Mouse (Mus musculus): ENCODE results near the gene Dnajc4. TPM values are rescaled to one million over a fixed set of nuclear protein-coding genes. Genes with fewer than 3 reads are reported as not detected.
"Not testable (repeated sequence)": the region's sequence is repeated elsewhere in the genome, so short reads cannot be mapped to it uniquely, and the experiment has no call there.

The Dnajc4 gene
- polyA plus RNA-seq, 1 experiment from 2014 or later: 16.1 TPM

DNA sequence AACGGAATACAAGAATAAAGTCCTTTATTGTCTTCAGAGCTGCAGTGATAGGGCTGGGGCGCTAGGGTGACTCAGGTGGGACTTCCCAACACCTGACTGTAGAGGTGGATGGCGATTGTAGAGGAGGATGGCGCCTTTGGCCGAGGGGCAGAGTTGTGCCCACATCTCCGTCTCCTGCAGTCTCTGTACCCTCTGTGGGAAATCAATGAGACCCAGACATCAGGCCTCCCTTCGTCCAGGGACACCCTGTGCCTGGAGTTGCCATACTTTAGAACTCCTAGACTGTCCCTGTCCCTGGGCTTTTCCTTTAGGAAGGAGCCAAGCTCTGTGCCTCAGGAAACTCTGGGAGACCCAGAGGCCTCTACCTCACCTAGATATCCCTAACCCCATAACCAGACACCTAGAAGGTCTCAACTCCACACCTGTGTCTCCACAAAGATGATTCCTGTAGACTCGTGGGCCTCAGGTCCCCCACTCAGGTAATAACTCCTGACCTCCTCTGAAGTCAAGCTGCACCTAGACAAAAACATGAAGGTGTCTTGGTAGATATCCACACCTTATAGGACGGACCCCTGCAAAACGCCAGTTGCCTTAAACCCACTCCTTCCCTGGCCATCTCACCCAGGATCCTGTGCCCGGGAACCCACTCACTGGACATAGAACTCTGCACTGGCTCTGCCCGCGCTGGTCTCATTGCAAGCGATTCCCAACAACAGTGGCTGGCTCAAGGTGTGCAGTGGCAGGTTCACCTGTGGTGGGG is 819 bp upstream of the Dnajc4 start:
- ATAC-seq (replicated peaks; ENCODE audit: insufficient number of reproducible peaks, low FRiP score, low TSS enrichment, low read depth) (no peak), DNase-seq (ENCODE audit: low spot score) (no peak)
- Histone ChIP-seq H3K4me3 (ENCODE audit: low read depth, low read length) (peak overlapping the region; percentile 37), H3K36me3 (replicated peaks; ENCODE audit: control insufficient read depth, insufficient read depth, low read depth, low read length) (no peaks in the 10 kb centered on the region; the same call in 1 of the 2 replicates), H3K4me2 (ENCODE audit: low read depth, low read length) (peak overlapping the region; percentile 67), H3K9me3 (replicated peaks; ENCODE audit: control insufficient read depth, low read length) (no peaks in the 10 kb centered on the region), H3K4me1 (ENCODE audit: control insufficient read depth, insufficient read depth, low read length) (peaks cover 12% of the 10 kb centered on the region), H3K27ac (replicated peaks; ENCODE audit: low read depth, low read length) (0 out of 2 replicates have a peak overlapping the region, but pooled peaks have one; percentile 47), H3K9ac (replicated peaks; ENCODE audit: low read length) (peak overlapping the region; percentile 59), H3K27me3 (ENCODE audit: control insufficient read depth, insufficient read depth, low read length) (no peaks in the 10 kb centered on the region)
- 59% methylated on average over 14 of the region's 14 CpGs for WGBS

DNA sequence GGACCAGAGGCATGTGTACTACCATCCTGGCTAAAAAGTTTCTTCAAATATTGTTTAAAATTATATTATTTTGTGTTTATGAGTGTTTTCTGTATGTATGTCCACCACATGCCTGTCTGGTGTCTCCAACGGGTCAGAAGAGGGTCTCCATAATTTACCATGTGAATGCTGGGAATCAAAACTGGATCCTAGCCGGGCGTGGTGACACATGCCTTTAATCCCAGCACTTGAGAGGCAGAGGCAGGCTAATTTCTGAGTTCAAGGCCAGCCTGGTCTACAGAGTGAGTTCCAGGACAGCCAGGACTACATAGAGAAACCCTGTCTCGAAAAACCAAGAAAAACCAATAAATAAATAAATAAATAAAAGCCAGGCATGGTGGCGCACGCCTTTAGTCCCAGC is 1.2 kb downstream of the Dnajc4 start:
- not testable (repeated sequence) for H3K4me3 ChIP-seq (ENCODE audit: low read depth, low read length); H3K9me3 ChIP-seq (replicated peaks; ENCODE audit: control insufficient read depth, low read length); H3K36me3 ChIP-seq (replicated peaks; ENCODE audit: control insufficient read depth, insufficient read depth, low read depth, low read length); H3K27me3 ChIP-seq (ENCODE audit: control insufficient read depth, insufficient read depth, low read length); H3K4me1 ChIP-seq (ENCODE audit: control insufficient read depth, insufficient read depth, low read length); DNase-seq (ENCODE audit: low spot score); H3K4me2 ChIP-seq (ENCODE audit: low read depth, low read length); H3K9ac ChIP-seq (replicated peaks; ENCODE audit: low read length); H3K27ac ChIP-seq (replicated peaks; ENCODE audit: low read depth, low read length); ATAC-seq (replicated peaks; ENCODE audit: insufficient number of reproducible peaks, low FRiP score, low TSS enrichment, low read depth)
- 93% methylated on average over 6 of the region's 6 CpGs for WGBS

DNA sequence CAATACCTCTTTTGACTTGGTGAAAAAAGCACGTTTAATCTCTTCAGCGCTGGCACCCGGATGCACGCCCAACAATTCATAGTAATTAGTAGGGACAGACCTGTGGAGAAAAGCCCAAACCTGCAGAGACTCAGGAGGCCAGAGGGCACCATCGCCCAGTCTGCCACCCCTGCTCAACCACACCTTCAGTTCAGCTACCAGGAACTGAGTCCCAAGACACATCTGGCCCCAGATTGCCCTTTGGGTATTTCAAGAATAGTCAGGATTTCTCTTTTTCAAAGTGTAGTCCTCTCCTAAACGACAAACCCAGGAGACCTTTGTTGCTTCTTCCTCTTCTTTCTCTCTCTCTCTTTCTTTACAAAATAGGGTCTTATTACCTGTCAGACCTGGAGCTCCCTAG is 1.7 kb downstream of the Dnajc4 start:
- Histone ChIP-seq H3K9ac (replicated peaks; ENCODE audit: low read length) (no peak overlapping the region), H3K4me1 (ENCODE audit: control insufficient read depth, insufficient read depth, low read length) (peaks cover 8% of the 10 kb centered on the region), H3K27me3 (ENCODE audit: control insufficient read depth, insufficient read depth, low read length) (no peaks in the 10 kb centered on the region), H3K4me3 (ENCODE audit: low read depth, low read length) (no peak overlapping the region), H3K9me3 (replicated peaks; ENCODE audit: control insufficient read depth, low read length) (no peaks in the 10 kb centered on the region), H3K4me2 (ENCODE audit: low read depth, low read length) (no peak overlapping the region), H3K36me3 (replicated peaks; ENCODE audit: control insufficient read depth, insufficient read depth, low read depth, low read length) (no peaks in the 10 kb centered on the region), H3K27ac (replicated peaks; ENCODE audit: low read depth, low read length) (no peak overlapping the region)
- no peak for ATAC-seq (replicated peaks; ENCODE audit: insufficient number of reproducible peaks, low FRiP score, low TSS enrichment, low read depth)
- 91% methylated on average over 6 of the region's 6 CpGs for WGBS
- DNase-seq (ENCODE audit: low spot score): no peak

DNA sequence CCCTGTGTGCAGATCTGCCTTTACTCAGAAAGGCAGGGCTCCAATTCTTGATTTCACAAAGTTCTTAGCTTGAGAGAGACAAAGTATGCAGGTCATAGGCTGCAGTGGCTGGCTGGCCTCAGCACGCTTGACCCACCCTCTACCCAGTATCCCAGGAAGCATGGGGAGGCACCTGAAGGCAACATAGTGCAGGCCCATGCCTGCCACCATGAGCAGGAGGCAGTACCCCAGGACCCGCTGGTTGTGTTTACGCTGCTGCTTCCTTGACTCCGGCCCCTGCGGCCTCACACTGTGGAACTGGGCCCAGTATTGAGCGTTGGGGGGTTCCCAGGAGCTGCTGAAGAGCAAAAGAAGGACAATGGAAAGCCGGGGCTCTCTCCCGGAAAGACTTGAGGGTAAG is 3.1 kb downstream of the Dnajc4 start:
- 84% methylated on average over 8 of the region's 8 CpGs for WGBS
- Histone ChIP-seq H3K9ac (replicated peaks; ENCODE audit: low read length) (no peak overlapping the region), H3K4me3 (ENCODE audit: low read depth, low read length) (0 out of 2 replicates have a peak overlapping the region, but pooled peaks have one; percentile 3), H3K27me3 (ENCODE audit: control insufficient read depth, insufficient read depth, low read length) (no peaks in the 10 kb centered on the region), H3K27ac (replicated peaks; ENCODE audit: low read depth, low read length) (no peak overlapping the region), H3K4me2 (ENCODE audit: low read depth, low read length) (no peak overlapping the region), H3K36me3 (replicated peaks; ENCODE audit: control insufficient read depth, insufficient read depth, low read depth, low read length) (no peaks in the 10 kb centered on the region), H3K4me1 (ENCODE audit: control insufficient read depth, insufficient read depth, low read length) (peaks cover 4% of the 10 kb centered on the region; the same call in 1 of the 2 replicates), H3K9me3 (replicated peaks; ENCODE audit: control insufficient read depth, low read length) (no peaks in the 10 kb centered on the region)
- DNase-seq (ENCODE audit: low spot score) (no peak), ATAC-seq (replicated peaks; ENCODE audit: insufficient number of reproducible peaks, low FRiP score, low TSS enrichment, low read depth) (no peak)

DNA sequence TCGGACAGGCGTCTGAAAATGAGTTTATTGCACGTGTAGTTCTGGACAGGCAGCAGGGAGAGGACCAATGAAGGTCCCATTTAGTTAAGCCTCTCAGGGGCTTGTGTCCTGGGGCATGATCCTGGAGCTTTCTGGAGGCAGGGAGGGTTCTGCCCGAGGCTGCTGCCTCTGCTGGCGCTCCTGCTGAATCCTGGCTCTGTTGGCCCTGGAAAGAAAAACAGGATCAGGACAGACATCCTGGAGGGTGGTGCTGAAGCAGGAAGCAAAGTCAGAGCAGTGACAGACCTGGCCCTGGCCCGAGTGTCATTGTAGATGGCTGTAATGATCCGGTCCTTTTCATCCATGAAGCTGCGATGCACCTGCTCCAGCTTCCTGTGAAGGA is 4.5 kb downstream of the Dnajc4 start:
- ATAC-seq (replicated peaks; ENCODE audit: insufficient number of reproducible peaks, low FRiP score, low TSS enrichment, low read depth): no peak
- peak overlapping the region; percentile 63 for H3K27ac ChIP-seq (replicated peaks; ENCODE audit: low read depth, low read length)

DNA sequence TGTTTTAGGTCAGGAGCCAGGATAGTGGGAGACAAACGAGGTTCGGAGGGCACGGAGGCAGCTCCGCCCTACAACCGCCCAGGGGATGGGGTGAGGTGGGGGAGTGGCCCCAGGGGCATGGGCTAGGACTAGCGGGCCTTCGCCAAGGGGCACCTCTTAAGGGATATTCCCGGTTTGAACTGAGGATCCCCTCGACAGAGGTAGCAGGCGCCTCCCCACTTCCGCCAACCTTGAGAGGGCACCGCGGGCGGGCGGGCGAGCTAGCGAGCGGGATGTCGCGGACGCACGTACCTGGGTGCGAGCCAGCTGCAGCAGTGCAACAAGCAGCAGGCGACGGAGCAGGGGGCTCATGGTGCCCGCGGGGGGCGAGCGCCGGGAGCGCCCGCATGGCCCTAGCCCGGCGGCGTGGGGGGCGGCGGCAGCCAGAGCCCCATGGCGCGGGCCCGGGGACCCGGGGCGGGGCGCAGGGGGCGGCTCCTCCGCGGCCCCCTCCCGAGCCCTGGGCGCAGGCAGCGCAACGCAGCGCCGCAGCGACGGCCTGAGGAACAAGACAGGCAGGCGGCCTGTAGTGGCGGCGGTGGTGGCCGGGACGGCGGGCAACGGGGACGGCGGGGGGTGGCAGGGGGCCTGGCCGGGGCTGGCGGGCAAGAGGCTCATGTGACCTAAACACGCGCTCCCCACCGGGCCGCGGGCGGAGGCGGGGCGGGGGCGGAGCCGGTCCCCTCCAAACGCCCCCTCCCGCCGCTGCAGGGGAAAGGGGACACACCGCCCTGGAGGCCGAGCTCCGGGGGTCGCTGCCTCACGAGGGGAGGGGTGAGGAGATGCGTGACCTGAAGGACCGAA is 5.1 kb downstream of the Dnajc4 start, which contains the start of gene Vegfb:
Gene Vegfb, minus strand, starts transcription at position 591 of the 843 bp plus-strand sequence.
- H3K36me3 ChIP-seq (replicated peaks; ENCODE audit: control insufficient read depth, insufficient read depth, low read depth, low read length): no peaks in the 10 kb centered on the region
- peak within 1 kb of the TSS; percentile 91 for H3K4me3 ChIP-seq (ENCODE audit: low read depth, low read length)
- no peaks in the 10 kb centered on the region for H3K9me3 ChIP-seq (replicated peaks; ENCODE audit: control insufficient read depth, low read length)
- ATAC-seq (replicated peaks; ENCODE audit: insufficient number of reproducible peaks, low FRiP score, low TSS enrichment, low read depth): peak; percentile 45
- peak; percentile 65 for DNase-seq (ENCODE audit: low spot score)
- peak within 1 kb of the TSS; percentile 63 for H3K27ac ChIP-seq (replicated peaks; ENCODE audit: low read depth, low read length)
- no peaks in the 10 kb centered on the region for H3K27me3 ChIP-seq (ENCODE audit: control insufficient read depth, insufficient read depth, low read length)
- peak within 1 kb of the TSS; percentile 87 for H3K4me2 ChIP-seq (ENCODE audit: low read depth, low read length)
- peak within 1 kb of the TSS; percentile 94 for H3K9ac ChIP-seq (replicated peaks; ENCODE audit: low read length)
- WGBS: 1% methylated on average over 61 of the region's 85 CpGs
- no peaks in the 10 kb centered on the region for H3K4me1 ChIP-seq (ENCODE audit: control insufficient read depth, insufficient read depth, low read length)

More for the DNA sequence above, 4.5 kb downstream of the Dnajc4 start:
- DNase-seq (ENCODE audit: low spot score): no peak
- Histone ChIP-seq H3K9me3 (replicated peaks; ENCODE audit: control insufficient read depth, low read length) (no peaks in the 10 kb centered on the region), H3K4me1 (ENCODE audit: control insufficient read depth, insufficient read depth, low read length) (peaks cover under 1% of the 10 kb centered on the region; the same call in 1 of the 2 replicates), H3K9ac (replicated peaks; ENCODE audit: low read length) (peak overlapping the region; percentile 94), H3K27me3 (ENCODE audit: control insufficient read depth, insufficient read depth, low read length) (no peaks in the 10 kb centered on the region), H3K4me3 (ENCODE audit: low read depth, low read length) (peak overlapping the region; percentile 91), H3K4me2 (ENCODE audit: low read depth, low read length) (peak overlapping the region; percentile 87), H3K36me3 (replicated peaks; ENCODE audit: control insufficient read depth, insufficient read depth, low read depth, low read length) (no peaks in the 10 kb centered on the region)
- WGBS: 6% methylated on average over 8 of the region's 8 CpGs

DNA sequence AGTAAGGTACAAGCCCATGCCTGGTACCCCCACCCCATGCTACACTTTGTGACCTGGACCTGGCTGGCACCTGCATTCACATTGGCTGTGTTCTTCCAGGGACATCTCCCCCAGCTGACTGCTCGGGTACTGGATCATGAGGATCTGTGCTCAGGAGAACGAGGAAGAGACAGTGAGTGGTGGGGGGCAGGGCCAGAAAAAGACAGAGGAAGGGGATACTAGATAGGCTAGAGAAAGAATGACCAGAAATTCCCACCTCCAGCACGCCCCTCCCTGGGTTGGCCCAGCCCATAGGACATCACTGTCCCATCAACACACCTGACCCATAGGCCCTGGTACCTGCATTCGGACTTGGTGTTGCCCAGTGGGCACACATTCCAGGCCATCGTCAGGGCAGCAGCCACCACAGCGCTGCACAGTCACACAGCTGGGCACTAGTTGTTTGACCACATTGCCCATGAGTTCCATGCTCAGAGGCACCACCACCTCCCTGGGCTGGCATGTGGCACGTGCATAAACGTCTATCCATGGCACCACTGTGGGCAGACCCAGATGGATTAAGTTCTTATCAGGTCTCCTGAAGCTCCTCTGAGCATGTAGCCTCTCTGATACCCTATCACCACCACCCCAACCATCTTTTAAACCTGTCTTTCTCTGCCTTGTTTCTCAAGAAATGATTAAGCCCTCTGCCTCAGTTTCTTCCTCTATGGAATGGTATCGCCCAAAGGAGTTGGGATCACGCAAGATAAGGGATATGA is 6.2 kb downstream of the Dnajc4 start:
- 82% methylated on average over 10 of the region's 10 CpGs for WGBS
- no peak overlapping the region for H3K27ac ChIP-seq (replicated peaks; ENCODE audit: low read depth, low read length)
- no peak for ATAC-seq (replicated peaks; ENCODE audit: insufficient number of reproducible peaks, low FRiP score, low TSS enrichment, low read depth)
- H3K36me3 ChIP-seq (replicated peaks; ENCODE audit: control insufficient read depth, insufficient read depth, low read depth, low read length): no peaks in the 10 kb centered on the region
- no peak overlapping the region for H3K9ac ChIP-seq (replicated peaks; ENCODE audit: low read length)
- H3K4me3 ChIP-seq (ENCODE audit: low read depth, low read length): peak overlapping the region; percentile 91; the same call in 1 of the 2 replicates
- no peak for DNase-seq (ENCODE audit: low spot score)
- no peaks in the 10 kb centered on the region for H3K27me3 ChIP-seq (ENCODE audit: control insufficient read depth, insufficient read depth, low read length)
- no peaks in the 10 kb centered on the region for H3K4me1 ChIP-seq (ENCODE audit: control insufficient read depth, insufficient read depth, low read length)
- H3K9me3 ChIP-seq (replicated peaks; ENCODE audit: control insufficient read depth, low read length): no peaks in the 10 kb centered on the region
- H3K4me2 ChIP-seq (ENCODE audit: low read depth, low read length): peak overlapping the region; percentile 87
